Mouse (Mus musculus): Measurements from ENCODE around the gene Myo5a.

DNA sequence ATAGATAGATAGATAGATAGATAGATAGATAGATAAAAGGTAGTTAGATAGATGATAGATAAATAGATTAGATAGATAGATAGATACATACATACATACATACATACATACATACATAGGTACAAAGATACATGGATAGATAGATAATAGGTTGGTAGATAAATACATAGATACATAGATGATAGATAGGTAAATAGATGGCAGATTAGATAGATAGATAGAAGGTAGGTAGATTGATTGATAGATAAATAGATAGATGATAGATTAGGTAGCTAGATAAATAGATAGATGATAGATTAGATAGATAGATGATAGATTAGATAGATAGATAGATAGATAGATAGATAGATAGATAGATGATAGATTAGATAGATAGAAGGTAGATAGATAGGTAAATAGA is 178.1 kb downstream of the Myo5a start:
- TF ChIP-seq CTCF (IDR thresholded peaks at IDR 0.05; ENCODE audit: control insufficient read depth, insufficient read depth, low read length), result no peak
- no peak for TF ChIP-seq POLR2A (IDR thresholded peaks at IDR 0.05; ENCODE audit: borderline replicate concordance, control insufficient read depth, low read depth, low read length)

Measured in bone marrow, adult 2 months (tissue).